Mouse (Mus musculus): Measurements from ENCODE around the gene Akr1d1.

Akr1d1 gene

DNA sequence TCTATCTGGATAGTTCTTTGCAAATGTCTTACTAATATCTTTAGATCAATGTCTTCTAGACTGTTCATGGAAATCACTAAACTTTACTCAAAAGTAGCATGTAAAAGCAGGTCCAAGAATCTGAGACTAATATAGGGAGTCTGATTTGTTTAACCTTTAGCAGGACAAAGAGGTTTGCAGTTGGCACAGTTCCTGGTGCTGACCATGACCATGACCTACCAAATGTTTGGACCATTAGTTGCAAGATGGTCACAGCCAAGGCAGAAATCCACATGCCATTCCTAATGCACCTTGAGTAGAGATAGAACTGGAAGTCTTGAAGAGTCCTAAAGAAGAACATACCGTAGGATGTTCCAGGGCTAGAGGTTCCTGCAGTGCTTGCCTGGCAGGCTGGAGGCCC, 37.4 kb downstream of the Akr1d1 start:
- DNase-seq (ENCODE audit: low read depth, low spot score) = no peak

DNA sequence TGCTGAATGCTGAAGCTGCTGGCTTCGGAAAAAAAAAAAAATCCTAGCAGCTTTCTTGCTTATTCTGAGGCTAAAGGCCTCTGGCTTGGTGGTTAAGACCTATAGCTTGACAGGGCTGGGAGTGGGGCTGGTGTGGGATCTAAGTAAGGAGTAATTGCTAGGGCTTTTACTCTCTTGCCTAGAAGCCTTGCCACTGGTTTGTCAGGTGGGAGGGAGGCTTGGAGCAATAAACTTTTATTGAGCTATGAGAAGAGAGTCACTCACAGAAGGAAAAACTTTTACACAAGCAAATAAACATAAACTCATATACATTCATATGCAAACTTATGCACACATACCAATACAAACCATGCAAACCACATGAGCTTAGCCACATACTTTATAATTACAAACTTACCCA, 42.0 kb downstream of the Akr1d1 start:
- DNase-seq (ENCODE audit: low read depth, low spot score) = no peak

DNA sequence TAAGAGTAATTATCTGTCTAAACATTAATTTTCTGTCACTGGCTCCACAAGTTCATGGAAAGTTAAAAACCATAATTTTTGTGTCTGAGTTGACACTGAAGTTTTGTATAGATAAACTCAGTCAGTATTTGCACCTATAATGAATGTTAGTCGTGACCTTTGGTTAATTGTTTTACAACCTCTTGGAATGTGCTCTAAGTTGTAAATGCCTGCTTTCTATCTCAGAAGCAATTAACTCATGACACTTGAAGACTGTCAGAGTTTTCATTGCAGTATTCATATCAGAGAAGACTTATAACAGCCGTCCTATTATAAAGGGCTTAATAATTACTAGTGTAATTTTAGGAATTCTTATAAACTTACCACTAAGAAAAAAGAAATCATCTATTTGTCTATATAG, 43.0 kb downstream of the Akr1d1 start:
- no peak for DNase-seq (ENCODE audit: low read depth, low spot score)

DNA sequence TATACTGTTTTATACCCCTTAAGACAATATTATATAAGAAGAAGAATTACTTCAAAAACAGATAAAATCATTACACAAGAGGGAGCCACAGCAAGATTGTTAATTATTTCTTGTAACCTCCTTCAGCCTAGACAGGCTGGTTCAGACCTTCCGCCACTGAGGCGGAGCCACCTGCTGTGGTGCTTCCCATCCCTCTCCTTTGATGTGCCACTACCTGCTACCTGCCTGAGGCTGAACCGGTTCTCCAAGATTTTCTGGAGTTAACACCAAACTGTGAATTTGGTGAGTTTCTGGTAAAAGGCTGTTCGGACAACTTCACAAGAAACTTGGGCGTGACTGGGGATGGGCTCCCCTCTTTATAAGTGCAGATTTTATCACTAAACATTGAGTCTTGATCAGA, 50.5 kb downstream of the Akr1d1 start:
- no peak for DNase-seq (ENCODE audit: low read depth, low spot score)

GRCm38 (mm10) chr6:37589340-37589962, 59.5 kb downstream of the Akr1d1 start:
- peak; percentile 76 for DNase-seq (ENCODE audit: low read depth, low spot score)

DNA sequence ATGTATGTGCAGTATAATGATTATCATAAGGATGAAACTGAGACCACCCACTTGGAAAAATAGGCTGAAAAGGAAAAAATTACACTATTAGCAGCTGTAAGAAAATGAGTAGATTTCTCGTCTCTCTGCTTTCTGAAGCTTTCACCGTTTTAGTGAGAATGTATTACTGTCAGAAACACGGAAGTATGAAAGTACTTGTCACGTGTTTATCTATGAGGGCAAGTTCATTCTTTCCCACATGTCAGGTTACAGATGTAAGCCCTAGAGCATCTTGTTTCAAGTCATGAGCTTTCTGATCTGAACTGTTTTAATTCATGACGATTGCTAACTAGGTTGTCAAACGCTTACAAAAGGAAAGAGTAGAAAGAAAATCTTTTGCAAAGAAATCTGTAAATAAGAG, 60.8 kb downstream of the Akr1d1 start:
- no peak for DNase-seq (ENCODE audit: low read depth, low spot score)

GRCm38 (mm10) chr6:37592101-37593032, 62.4 kb downstream of the Akr1d1 start:
- DNase-seq (ENCODE audit: low read depth, low spot score) = peak; percentile 53

- DNase-seq (ENCODE audit: low read depth, low spot score) = no peak
These were observed 63.0 kb downstream of the Akr1d1 start for GRCm38 (mm10) chr6:37593033-37593374.

DNA sequence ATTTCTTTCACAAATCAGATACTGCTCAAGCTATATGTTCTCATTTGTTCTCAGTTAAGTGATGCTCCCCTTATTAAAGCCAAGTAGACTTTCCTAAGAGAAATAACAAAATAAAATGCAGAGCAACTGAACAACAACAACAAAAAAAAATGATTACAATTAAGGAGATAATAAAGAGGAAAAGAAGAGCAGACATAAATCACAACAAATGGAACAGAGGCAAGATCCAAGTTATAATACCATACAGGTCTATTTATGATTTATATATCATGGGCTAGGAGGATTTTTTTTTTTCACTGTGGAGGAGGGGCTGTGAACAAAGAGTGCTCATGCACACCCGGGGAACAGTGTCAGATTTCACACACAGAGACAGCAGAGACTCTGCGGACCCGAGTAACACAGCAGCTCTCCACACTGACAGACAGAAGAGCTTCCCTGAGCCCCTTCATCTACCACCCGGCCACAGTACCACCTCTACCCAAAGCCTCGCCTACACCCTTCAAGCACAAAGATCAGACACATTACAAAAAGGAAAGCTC, 63.6 kb downstream of the Akr1d1 start:
- DNase-seq (ENCODE audit: low read depth, low spot score) = no peak

- no peak for DNase-seq (ENCODE audit: low read depth, low spot score)
These were observed 67.1 kb downstream of the Akr1d1 start for GRCm38 (mm10) chr6:37597088-37597487.

DNA sequence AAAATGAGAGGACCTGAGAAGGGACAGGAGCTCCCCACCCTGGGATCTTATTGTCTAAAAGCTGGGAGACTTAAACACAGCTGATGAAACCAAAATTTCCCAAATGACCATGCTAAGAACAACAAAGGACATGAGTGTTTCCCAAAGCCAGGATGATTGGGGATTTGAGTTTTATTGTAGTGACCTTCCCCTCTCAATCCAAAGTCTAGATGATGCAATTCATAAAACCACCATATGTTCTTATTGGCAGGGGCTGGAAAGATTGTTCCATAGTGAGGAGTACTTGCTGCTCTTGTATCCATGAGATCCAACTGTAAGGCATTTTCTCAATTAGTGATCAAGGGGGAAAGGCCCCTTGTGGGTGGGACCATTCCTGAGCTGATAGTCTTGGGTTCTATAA, 68.1 kb downstream of the Akr1d1 start:
- DNase-seq (ENCODE audit: low read depth, low spot score) = no peak

DNA sequence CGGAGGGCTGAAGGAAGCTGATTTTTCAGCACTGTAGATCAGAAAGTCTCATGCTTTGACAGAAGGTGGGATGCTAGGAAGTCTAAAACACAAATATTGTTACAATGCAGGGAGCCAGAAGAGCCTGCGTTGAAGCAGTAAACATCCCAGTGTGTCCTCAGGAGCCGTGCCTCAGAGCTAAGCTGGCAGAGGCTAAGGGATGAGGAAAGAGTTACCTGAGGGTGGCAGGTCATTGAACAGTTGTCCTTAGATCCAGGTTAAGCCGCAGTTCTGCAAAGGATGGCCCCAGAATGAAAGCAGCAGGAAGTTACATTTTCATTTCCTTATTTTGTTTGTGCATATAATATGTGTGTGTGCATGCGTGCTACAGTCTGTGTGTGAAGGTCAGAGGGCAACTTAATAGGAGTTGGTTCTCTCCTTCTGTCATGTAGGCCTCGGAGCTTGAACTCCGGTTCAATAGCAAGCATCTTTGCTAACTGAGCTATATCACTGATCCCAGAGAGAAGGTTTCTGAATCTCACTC, 71.1 kb downstream of the Akr1d1 start:
- DNase-seq (ENCODE audit: low read depth, low spot score) = no peak

GRCm38 (mm10) chr6:37602857-37603765, 73.1 kb downstream of the Akr1d1 start:
- DNase-seq (ENCODE audit: low read depth, low spot score) = no peak

DNA sequence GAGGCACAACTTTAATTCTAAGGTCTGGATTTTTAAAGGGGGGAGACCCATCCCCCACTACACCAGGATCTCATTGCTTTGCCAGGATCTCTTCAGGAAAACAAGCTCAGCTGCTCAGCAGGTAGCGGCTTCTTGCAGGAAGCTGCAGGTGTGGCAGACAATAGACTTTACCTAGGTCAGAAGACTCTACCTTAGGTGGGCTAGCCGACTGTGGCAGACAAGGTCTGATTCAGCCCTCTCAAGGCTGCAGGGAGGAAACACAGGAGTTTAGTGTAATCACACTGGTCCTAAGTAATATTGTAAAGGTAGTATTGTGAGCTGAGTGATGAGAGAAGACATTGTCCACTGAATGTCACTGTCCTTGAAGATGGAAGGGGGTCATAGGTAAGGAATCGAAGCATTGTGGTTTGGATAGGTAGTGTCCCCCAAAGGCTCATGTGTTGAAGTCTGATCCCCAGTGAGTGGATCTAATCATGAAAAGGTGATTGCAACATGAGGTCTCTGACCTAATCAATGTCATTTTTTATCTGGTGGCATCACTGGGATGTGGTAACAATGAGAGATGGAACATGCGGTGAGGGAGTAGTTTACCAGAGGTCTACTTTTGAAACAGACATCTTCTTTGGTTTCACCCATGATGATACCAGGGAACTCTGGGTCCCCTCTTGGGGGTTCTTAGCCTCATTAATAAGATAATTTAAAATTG, 74.4 kb downstream of the Akr1d1 start:
- DNase-seq (ENCODE audit: low read depth, low spot score) = no peak

DNA sequence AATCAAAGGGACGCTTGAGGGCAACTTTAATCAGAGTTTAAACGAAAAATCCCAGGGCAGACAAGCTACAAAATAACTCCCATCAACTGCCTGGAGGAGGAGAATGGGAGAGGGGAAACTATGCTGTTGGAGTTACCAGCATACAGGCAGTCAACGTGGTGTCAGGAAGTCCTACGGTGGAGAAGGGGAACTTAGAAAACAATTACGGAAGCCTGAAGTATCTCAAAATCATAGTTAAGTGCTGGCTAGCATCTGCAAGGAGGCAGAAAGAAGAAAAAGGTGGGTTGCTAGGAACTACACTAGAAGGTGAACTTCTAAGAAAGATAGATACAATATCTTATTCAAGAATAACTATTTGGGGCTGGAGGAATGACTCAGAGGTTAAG, 74.9 kb downstream of the Akr1d1 start:
- no peak for DNase-seq (ENCODE audit: low read depth, low spot score)

DNA sequence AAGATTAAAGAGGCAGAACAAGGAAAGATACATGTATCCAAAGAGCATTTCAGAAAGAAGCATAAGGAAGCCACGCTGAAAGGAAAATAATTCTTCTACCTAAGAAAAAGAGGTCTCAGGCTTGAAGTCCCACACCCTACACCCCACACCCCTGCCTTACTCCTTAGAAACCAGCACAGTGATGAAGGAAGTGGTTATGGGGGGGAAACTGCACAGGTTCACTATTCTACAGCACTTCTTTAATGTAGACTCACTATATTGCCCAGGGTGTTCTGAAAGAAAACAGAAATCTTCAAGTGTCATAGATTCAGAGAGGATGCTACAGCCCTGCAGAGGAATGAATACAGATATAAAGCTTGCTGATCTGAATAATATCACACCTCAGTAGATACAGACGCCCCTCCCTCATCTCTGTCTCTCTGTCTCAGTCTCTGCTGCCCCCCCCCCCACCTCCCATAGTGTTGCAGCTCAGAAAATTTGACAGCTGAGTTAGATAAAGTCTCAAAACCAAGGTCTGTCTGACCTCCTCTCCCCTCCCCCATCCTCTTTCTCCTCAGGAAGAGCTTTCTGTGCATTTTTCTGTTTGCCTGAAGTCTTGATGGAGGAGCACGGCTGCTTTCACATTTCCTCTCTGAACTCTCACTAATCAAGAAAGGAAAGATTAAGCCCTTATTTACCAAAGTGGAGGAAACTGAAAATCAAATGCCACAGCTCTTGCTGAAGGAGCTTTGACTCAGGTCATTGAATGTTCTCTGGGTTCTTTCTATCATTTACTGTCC, 77.7 kb downstream of the Akr1d1 start:
- no peak for DNase-seq (ENCODE audit: low read depth, low spot score)

DNA sequence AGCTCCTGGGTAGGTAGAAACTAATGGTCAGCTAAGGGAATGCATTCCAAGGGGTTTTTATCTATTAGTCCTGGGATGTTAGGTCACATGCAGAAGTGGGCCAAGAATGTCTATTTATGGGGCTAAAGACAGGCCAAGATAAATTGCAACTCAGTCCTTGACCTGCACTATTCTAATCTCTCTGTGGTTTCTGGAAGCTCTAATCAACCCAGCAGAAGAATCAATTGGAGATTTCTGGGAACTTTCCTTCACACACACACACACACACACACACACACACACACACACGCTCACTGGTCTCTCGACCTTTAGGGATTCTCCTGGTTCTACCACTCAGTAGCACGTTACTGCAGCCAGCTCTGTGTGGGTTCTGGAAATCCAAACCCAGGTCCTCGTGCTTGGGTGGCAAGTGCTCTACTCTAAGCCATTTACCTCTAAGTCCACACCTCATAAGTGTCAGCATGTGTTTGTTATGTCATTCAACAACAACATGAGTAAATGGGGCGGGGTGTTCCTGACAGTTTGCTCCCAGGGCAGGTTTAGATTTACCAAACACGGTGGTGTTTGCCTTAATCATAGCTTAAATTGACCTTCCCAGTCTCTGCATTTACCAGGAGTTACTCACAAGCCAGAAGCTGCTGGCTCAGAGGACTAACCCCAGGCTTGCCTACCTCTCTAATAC, 82.8 kb downstream of the Akr1d1 start:
- no peak for DNase-seq (ENCODE audit: low read depth, low spot score)

GRCm38 (mm10) chr6:37615490-37615889, 85.5 kb downstream of the Akr1d1 start:
- DNase-seq (ENCODE audit: low read depth, low spot score) = no peak

GRCm38 (mm10) chr6:37616136-37616535, 86.2 kb downstream of the Akr1d1 start:
- DNase-seq (ENCODE audit: low read depth, low spot score) = no peak
